Mouse (Mus musculus) heart, postnatal 14 days (tissue): ENCODE measurements around the gene Gm6337. TPM values are rescaled to one million over a fixed set of nuclear protein-coding genes. Genes with fewer than 3 reads are reported as not detected.
"Not testable (repeated sequence)": the region's sequence is repeated elsewhere in the genome, so short reads cannot be mapped to it uniquely, and the experiment has no call there.

Experiments used
- DNase-seq, 2 experiments: peaks; one replicate each; pipeline ENCODE4 v3.0.0; 2021 to 2022
- intact Hi-C: fragments of 180-260 bp; cut with DNase I; formaldehyde crosslinking; loops from one replicate; pipeline ENCODE4 v1.15.1; 2025
- long read RNA-seq, 2 experiments: library from polyadenylated mRNA; stranded (forward); transcript quantifications; one replicate each; pipeline ENCODE4 v2.0.0; 2021
- total RNA-seq, 2 experiments: library from RNA; stranded (reverse); gene quantifications; 2 replicates each; pipeline ENCODE4 v1.2.3; 2021

The Gm6337 gene
- total RNA-seq: not detected
- long read RNA-seq, experiment 1: 0 reads
- long read RNA-seq, experiment 2: 0 reads

DNA sequence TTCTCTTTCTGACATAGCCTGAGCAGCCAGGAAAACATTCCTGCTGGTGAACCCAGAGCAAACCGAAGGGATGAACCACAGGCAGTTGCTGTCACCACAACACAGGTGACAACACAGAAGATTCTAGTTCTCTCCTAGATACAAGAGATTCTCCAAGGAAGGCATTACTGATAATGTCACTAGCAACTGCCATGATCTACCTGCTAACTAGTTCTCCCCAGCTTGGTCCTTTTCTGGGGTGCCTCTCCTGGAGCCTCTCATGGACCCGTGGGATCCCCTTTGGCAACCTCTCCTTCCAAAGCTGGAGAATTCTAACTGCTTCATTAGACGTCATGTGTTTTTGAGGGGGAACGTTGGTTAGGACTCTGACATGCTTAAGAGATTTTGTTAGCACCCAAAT lies at the start of gene Gm6337:
TSS of gene Gm6337 (minus strand) at position 101 of the 400 bp plus-strand sequence.
- intact Hi-C loops: not testable (repeated sequence)

DNA sequence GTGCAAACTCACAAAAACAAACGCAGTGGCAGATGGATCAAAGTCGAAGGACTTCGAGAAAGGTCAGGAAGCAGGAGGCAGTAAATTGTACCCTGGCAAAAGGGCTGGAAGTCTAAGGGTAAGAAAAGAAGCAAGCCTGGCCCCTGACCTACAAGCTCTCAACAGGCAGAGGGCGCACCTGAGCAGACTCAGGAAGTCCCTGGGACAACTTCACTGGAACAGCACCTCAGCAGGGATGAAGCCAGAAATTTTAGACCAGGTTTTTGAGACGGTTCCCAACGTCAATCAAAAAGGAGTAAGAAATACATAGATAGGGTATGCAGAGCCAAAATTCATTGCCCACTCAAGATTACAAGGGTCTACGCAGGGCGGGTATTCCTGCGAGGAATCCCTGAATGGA lies 49.4 kb upstream of the Gm6337 start:
- DNase-seq: not testable (repeated sequence)

More for the DNA sequence above, at the start of gene Gm6337:
- not testable (repeated sequence) for DNase-seq

DNA sequence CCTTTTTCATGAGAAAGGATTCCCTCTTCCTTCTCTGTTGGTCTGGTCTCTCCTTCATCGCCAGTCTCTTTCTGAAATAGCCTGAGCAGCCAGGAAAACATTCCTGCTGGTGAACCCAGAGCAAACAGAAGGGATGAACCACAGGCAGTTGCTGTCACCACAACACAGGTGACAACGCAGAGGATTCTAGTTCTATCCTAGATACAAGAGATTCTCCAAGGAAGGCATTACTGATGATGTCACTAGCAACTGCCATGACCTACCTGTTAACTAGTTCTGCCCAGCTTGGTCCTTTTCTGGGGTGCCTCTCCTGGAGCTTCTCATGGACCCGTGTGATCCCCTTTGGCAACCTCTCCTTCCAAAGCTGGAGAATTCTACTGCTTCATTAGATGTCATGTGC lies 35.8 kb upstream of the Gm6337 start, which contains the start of gene Gm8206:
TSS of gene Gm8206 (minus strand) at position 101 of the 400 bp plus-strand sequence.
- DNase-seq, intact Hi-C loops: not testable (repeated sequence)

More for the DNA sequence above, 49.4 kb upstream of the Gm6337 start:
- intact Hi-C loops: not testable (repeated sequence)

Other genes starting within 250 kb of the Gm6337 start
- not detected for gene Gm3424, start 227.9 kb downstream of the Gm6337 start, total RNA-seq
- under 1 TPM; 0.44 to 0.79 TPM for gene Gm8237, start 177.9 kb downstream of the Gm6337 start, total RNA-seq
- gene Gm3248, start 96.5 kb downstream of the Gm6337 start, total RNA-seq: under 1 TPM; 0.34 to 0.53 TPM
- not detected for gene Gm3453, start 79.1 kb downstream of the Gm6337 start, total RNA-seq
- gene Gm8206, start 35.7 kb upstream of the Gm6337 start, total RNA-seq: under 1 TPM in 1 of 2 experiments, not detected in 1; 0.17 TPM
- under 1 TPM; 0.33 to 0.44 TPM for gene Gm3468, start 50.4 kb upstream of the Gm6337 start, total RNA-seq
- gene Gm3476, start 67.5 kb upstream of the Gm6337 start, total RNA-seq: not detected
- under 1 TPM; 0.69 to 0.83 TPM for gene Gm21560, start 161.0 kb upstream of the Gm6337 start, total RNA-seq
- under 1 TPM in 1 of 2 experiments, not detected in 1; 0.17 TPM for gene Gm3411, start 229.0 kb upstream of the Gm6337 start, total RNA-seq
- not detected for gene Gm21103, start 246.6 kb upstream of the Gm6337 start, total RNA-seq